Mouse (Mus musculus): ENCODE data around the gene Dad1.

GRCm38 (mm10) chr14:54224064-54224417 is 29.9 kb downstream of the Dad1 start:
- TF ChIP-seq POLR2A (IDR thresholded peaks at IDR 0.05; ENCODE audit: insufficient read length, low read depth), result no peak
- no peak for TF ChIP-seq USF1 (IDR thresholded peaks at IDR 0.05; ENCODE audit: low read depth)
